Mouse (Mus musculus): ENCODE data around the gene Pgm1. TPM values are rescaled to one million over a fixed set of nuclear protein-coding genes. Genes with fewer than 3 reads are reported as not detected.

The Pgm1 gene
- total and polyA plus RNA-seq, 2 experiments from 2014 or later = 106 to 112 TPM

DNA sequence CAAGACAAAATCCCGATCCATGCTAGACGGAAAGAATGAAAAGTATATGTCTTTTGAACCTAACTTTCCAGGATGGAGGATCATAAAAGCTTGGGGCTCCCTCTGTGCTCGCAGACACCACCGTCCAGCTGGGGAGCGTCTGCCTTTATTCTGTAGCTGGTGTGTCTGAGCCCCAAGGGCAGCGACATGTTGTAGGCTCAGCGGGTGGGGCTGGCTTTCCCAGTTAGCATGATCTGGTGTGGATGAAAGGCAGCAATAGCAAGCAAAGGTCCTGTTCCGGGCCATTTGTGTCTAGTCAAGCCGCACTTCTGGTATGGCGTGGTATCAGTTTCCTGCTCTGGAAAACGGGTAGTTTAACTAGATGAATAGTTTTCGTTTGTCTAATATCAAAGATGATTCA, 56.4 kb downstream of the Pgm1 start:
- H3K9me3 ChIP-seq (ENCODE audit: low read length) = no peaks in the 10 kb centered on the region
- DNase-seq (ENCODE audit: low spot score) (no peak), ATAC-seq (ENCODE audit: low FRiP score) (no peak)
- no peak overlapping the region for H3K9ac ChIP-seq (replicated peaks; ENCODE audit: low read length, poor library complexity, severe bottlenecking)
- no peaks in the 10 kb centered on the region for H3K27me3 ChIP-seq (ENCODE audit: insufficient read depth, low read length)
- TF ChIP-seq CTCF (IDR thresholded peaks at IDR 0.05) = no peak
- WGBS = 79% methylated on average over 12 of the region's 12 CpGs
- H3K4me1 ChIP-seq (ENCODE audit: insufficient read depth, low read length) = no peaks in the 10 kb centered on the region
- peaks cover 39% of the 10 kb centered on the region for H3K36me3 ChIP-seq (ENCODE audit: insufficient read depth, low read length)
- H3K27ac ChIP-seq (ENCODE audit: low read depth, low read length) = no peak overlapping the region
- H3K4me3 ChIP-seq (ENCODE audit: low read depth, low read length) = no peak overlapping the region
- H3K4me2 ChIP-seq (ENCODE audit: low read depth, low read length, poor library complexity, severe bottlenecking) = no peak overlapping the region

DNA sequence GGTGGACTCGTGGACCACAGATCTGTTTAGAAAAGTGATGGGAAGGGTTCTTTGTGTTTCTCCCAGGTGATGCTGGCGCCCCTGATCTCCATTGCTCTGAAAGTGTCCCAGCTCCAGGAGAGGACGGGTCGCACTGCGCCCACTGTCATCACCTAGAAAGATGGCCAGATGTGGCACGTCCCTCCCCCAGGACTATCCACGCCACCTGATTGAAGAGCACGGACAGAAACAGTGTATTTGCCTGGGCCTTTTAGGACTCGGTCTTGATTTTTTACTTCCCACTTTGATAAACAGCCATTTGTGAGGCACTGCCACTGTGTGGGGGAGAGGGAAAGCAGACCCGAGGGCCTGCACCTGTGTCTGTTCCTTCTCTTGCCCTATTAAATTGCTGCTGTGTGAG, 57.4 kb downstream of the Pgm1 start:
- no peak for TF ChIP-seq CTCF (IDR thresholded peaks at IDR 0.05)
- H3K9ac ChIP-seq (replicated peaks; ENCODE audit: low read length, poor library complexity, severe bottlenecking) = no peak overlapping the region
- no peak overlapping the region for H3K4me2 ChIP-seq (ENCODE audit: low read depth, low read length, poor library complexity, severe bottlenecking)
- H3K9me3 ChIP-seq (ENCODE audit: low read length) = no peaks in the 10 kb centered on the region
- peaks cover 31% of the 10 kb centered on the region for H3K36me3 ChIP-seq (ENCODE audit: insufficient read depth, low read length)
- DNase-seq (ENCODE audit: low spot score) (no peak), ATAC-seq (ENCODE audit: low FRiP score) (no peak)
- H3K4me1 ChIP-seq (ENCODE audit: insufficient read depth, low read length) = no peaks in the 10 kb centered on the region
- H3K27ac ChIP-seq (ENCODE audit: low read depth, low read length) = no peak overlapping the region
- H3K4me3 ChIP-seq (ENCODE audit: low read depth, low read length) = no peak overlapping the region
- 91% methylated on average over 10 of the region's 10 CpGs for WGBS
- H3K27me3 ChIP-seq (ENCODE audit: insufficient read depth, low read length) = no peaks in the 10 kb centered on the region

DNA sequence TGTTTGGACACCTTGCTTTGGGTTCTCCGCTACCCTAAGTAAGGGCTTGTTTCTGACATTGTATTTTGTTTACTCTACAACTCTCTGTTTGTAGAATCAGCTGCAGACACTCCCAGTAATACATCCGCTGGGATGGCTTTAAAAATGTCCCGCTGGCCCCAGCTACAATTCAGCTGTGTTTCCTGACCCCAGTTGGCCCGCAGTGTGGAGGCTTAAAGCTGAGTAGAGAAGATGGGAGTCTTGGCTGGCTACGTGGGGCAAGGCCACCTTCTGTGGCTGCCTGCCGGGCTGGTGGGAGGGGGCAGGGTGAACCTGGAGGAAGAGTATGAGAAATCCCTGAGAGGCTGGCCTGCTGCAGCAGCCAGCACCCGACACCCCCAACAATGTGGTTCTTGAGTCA, 59.6 kb downstream of the Pgm1 start:
- H3K9ac ChIP-seq (replicated peaks; ENCODE audit: low read length, poor library complexity, severe bottlenecking) = no peak overlapping the region
- H3K27ac ChIP-seq (ENCODE audit: low read depth, low read length) = no peak overlapping the region
- WGBS = 73% methylated on average over 7 of the region's 7 CpGs
- no peaks in the 10 kb centered on the region for H3K27me3 ChIP-seq (ENCODE audit: insufficient read depth, low read length)
- H3K36me3 ChIP-seq (ENCODE audit: insufficient read depth, low read length) = peaks cover 24% of the 10 kb centered on the region
- ATAC-seq (ENCODE audit: low FRiP score) = no peak
- no peaks in the 10 kb centered on the region for H3K9me3 ChIP-seq (ENCODE audit: low read length)
- TF ChIP-seq CTCF (IDR thresholded peaks at IDR 0.05) = no peak
- no peak overlapping the region for H3K4me3 ChIP-seq (ENCODE audit: low read depth, low read length)
- no peak overlapping the region for H3K4me2 ChIP-seq (ENCODE audit: low read depth, low read length, poor library complexity, severe bottlenecking)
- no peak for DNase-seq (ENCODE audit: low spot score)
- no peaks in the 10 kb centered on the region for H3K4me1 ChIP-seq (ENCODE audit: insufficient read depth, low read length)

DNA sequence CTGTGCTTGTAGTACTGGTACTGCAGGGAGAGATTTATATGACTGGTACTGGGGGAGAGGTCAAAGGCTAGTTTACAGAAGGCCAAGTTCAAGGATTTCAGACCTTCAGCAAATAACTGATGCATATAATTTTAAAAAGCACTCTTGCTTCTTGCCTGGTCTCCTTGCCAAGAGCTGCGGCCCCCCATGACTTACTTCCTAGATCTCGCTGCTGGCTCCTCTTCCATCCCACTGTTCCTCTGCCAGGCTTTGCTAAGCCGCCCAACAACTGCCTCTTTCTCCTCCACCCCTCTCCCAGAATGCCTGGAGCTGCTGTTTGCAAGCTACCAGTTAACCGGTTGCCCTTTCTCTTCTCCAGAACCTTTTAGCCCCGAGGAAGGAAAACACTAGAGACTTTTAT, 71.8 kb downstream of the Pgm1 start:
- Histone ChIP-seq H3K27me3 (ENCODE audit: insufficient read depth, low read length) (no peaks in the 10 kb centered on the region), H3K4me3 (ENCODE audit: low read depth, low read length) (no peak overlapping the region), H3K4me2 (ENCODE audit: low read depth, low read length, poor library complexity, severe bottlenecking) (no peak overlapping the region), H3K27ac (ENCODE audit: low read depth, low read length) (no peak overlapping the region), H3K9ac (replicated peaks; ENCODE audit: low read length, poor library complexity, severe bottlenecking) (no peak overlapping the region), H3K9me3 (ENCODE audit: low read length) (no peaks in the 10 kb centered on the region), H3K4me1 (ENCODE audit: insufficient read depth, low read length) (no peaks in the 10 kb centered on the region), H3K36me3 (ENCODE audit: insufficient read depth, low read length) (no peaks in the 10 kb centered on the region)
- DNase-seq (ENCODE audit: low spot score) = no peak
- 61% methylated on average over 5 of the region's 5 CpGs for WGBS
- no peak for ATAC-seq (ENCODE audit: low FRiP score)
- no peak for TF ChIP-seq CTCF (IDR thresholded peaks at IDR 0.05)

DNA sequence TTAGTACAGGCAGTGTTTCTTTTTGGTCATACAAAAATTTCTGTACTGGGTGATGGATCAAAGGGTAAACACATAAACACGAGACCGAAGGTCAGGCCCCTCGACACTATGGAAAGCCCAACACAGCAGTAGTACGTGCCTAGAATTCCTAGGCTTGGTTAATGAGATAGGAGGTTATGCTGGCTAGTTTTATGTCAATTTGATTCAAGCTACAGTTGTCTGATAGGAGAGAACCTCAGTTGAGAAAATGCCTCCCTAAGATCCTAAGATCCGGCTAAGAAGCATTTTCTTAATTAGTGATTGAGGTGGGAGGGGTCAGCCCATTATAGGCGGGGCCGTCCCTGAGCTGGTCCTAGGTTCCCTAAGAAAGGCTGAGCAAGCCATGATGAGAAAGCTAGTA, 72.6 kb downstream of the Pgm1 start:
- WGBS = 67% methylated on average over 7 of the region's 7 CpGs
- DNase-seq (ENCODE audit: low spot score) = no peak

DNA sequence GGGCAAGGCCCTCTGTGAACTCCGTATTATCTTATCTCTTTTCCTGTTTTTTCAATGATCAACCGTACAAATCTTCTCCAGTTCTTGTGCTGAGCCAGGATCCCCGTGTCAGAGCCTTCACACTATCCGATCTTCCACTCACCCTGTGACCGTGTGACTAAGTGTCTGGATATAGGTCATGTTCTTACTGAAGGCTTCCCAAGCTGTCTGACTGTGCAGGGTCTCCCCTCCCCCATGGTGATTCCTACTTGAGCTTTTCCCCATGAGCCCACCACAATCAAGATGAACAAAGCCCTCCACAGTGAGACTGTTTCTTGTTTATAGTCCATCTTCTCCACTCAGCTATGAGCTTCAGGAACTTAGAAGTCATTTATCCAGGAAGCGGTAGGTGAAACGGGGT, 78.5 kb downstream of the Pgm1 start:
- Histone ChIP-seq H3K4me1 (ENCODE audit: insufficient read depth, low read length) (no peaks in the 10 kb centered on the region), H3K4me2 (ENCODE audit: low read depth, low read length, poor library complexity, severe bottlenecking) (no peak overlapping the region), H3K36me3 (ENCODE audit: insufficient read depth, low read length) (no peaks in the 10 kb centered on the region), H3K27ac (ENCODE audit: low read depth, low read length) (no peak overlapping the region), H3K9me3 (ENCODE audit: low read length) (no peaks in the 10 kb centered on the region), H3K27me3 (ENCODE audit: insufficient read depth, low read length) (no peaks in the 10 kb centered on the region), H3K9ac (replicated peaks; ENCODE audit: low read length, poor library complexity, severe bottlenecking) (no peak overlapping the region), H3K4me3 (ENCODE audit: low read depth, low read length) (no peak overlapping the region)
- no peak for TF ChIP-seq CTCF (IDR thresholded peaks at IDR 0.05)
- ATAC-seq (ENCODE audit: low FRiP score) = no peak
- 87% methylated on average over 7 of the region's 7 CpGs for WGBS
- no peak for DNase-seq (ENCODE audit: low spot score)

More for the DNA sequence above, 72.6 kb downstream of the Pgm1 start:
- Histone ChIP-seq H3K4me1 (ENCODE audit: insufficient read depth, low read length) (no peaks in the 10 kb centered on the region), H3K27ac (ENCODE audit: low read depth, low read length) (no peak overlapping the region), H3K27me3 (ENCODE audit: insufficient read depth, low read length) (no peaks in the 10 kb centered on the region), H3K4me2 (ENCODE audit: low read depth, low read length, poor library complexity, severe bottlenecking) (no peak overlapping the region), H3K36me3 (ENCODE audit: insufficient read depth, low read length) (no peaks in the 10 kb centered on the region), H3K9ac (replicated peaks; ENCODE audit: low read length, poor library complexity, severe bottlenecking) (no peak overlapping the region), H3K9me3 (ENCODE audit: low read length) (no peaks in the 10 kb centered on the region), H3K4me3 (ENCODE audit: low read depth, low read length) (no peak overlapping the region)
- no peak for ATAC-seq (ENCODE audit: low FRiP score)
- TF ChIP-seq CTCF (IDR thresholded peaks at IDR 0.05) = no peak

Data from midbrain, postnatal 0 days (tissue).